Mouse (Mus musculus): ENCODE measurements around the gene Cnnm2.
A peak's percentile ranks its signal among the peaks of the same experiment; 100 is the strongest.

Cnnm2 gene

GRCm38 (mm10) chr19:46799903-46800583, 38.6 kb downstream of the Cnnm2 start:
- DNase-seq (ENCODE audit: low read depth, low spot score) = no peak

GRCm38 (mm10) chr19:46801492-46801891, 40.1 kb downstream of the Cnnm2 start:
- DNase-seq (ENCODE audit: low read depth, low spot score) = no peak

GRCm38 (mm10) chr19:46802306-46802705, 40.9 kb downstream of the Cnnm2 start:
- DNase-seq (ENCODE audit: low read depth, low spot score) = peak; percentile 64

- DNase-seq (ENCODE audit: low read depth, low spot score) = no peak
These were observed 42.3 kb downstream of the Cnnm2 start for GRCm38 (mm10) chr19:46803732-46804131.

GRCm38 (mm10) chr19:46804751-46805150, 43.4 kb downstream of the Cnnm2 start:
- no peak for DNase-seq (ENCODE audit: low read depth, low spot score)

GRCm38 (mm10) chr19:46805933-46806688, 44.7 kb downstream of the Cnnm2 start:
- DNase-seq (ENCODE audit: low read depth, low spot score) = no peak

- no peak for DNase-seq (ENCODE audit: low read depth, low spot score)
These were observed 46.9 kb downstream of the Cnnm2 start for GRCm38 (mm10) chr19:46808261-46808660.

GRCm38 (mm10) chr19:46809031-46809430, 47.6 kb downstream of the Cnnm2 start:
- DNase-seq (ENCODE audit: low read depth, low spot score) = no peak

- no peak for DNase-seq (ENCODE audit: low read depth, low spot score)
These were observed 57.9 kb downstream of the Cnnm2 start for GRCm38 (mm10) chr19:46819276-46819675.

- DNase-seq (ENCODE audit: low read depth, low spot score) = no peak
These were observed 61.1 kb downstream of the Cnnm2 start for GRCm38 (mm10) chr19:46822491-46822890.

- no peak for DNase-seq (ENCODE audit: low read depth, low spot score)
These were observed 62.4 kb downstream of the Cnnm2 start for GRCm38 (mm10) chr19:46823759-46824158.

- DNase-seq (ENCODE audit: low read depth, low spot score) = no peak
These were observed 63.5 kb downstream of the Cnnm2 start for GRCm38 (mm10) chr19:46824867-46825266.

- DNase-seq (ENCODE audit: low read depth, low spot score) = no peak
These were observed 66.3 kb downstream of the Cnnm2 start for GRCm38 (mm10) chr19:46827654-46828165.

- no peak for DNase-seq (ENCODE audit: low read depth, low spot score)
These were observed 67.6 kb downstream of the Cnnm2 start for GRCm38 (mm10) chr19:46828961-46829360.

GRCm38 (mm10) chr19:46831381-46831780, 70.0 kb downstream of the Cnnm2 start:
- DNase-seq (ENCODE audit: low read depth, low spot score) = no peak

- DNase-seq (ENCODE audit: low read depth, low spot score) = no peak
These were observed 72.9 kb downstream of the Cnnm2 start for GRCm38 (mm10) chr19:46834301-46834700.

- DNase-seq (ENCODE audit: low read depth, low spot score) = no peak
These were observed 73.9 kb downstream of the Cnnm2 start for GRCm38 (mm10) chr19:46835339-46835738.

- no peak for DNase-seq (ENCODE audit: low read depth, low spot score)
These were observed 74.7 kb downstream of the Cnnm2 start for GRCm38 (mm10) chr19:46836085-46836484.

GRCm38 (mm10) chr19:46837290-46838079, 76.1 kb downstream of the Cnnm2 start:
- DNase-seq (ENCODE audit: low read depth, low spot score) = no peak

GRCm38 (mm10) chr19:46841016-46841415, 79.6 kb downstream of the Cnnm2 start:
- DNase-seq (ENCODE audit: low read depth, low spot score) = no peak

GRCm38 (mm10) chr19:46843030-46843429, 81.6 kb downstream of the Cnnm2 start:
- no peak for DNase-seq (ENCODE audit: low read depth, low spot score)

- no peak for DNase-seq (ENCODE audit: low read depth, low spot score)
These were observed 84.7 kb downstream of the Cnnm2 start for GRCm38 (mm10) chr19:46846056-46846455.
